Mouse (Mus musculus): ENCODE results near the gene Zdhhc18. TPM values are rescaled to one million over a fixed set of nuclear protein-coding genes. Genes with fewer than 3 reads are reported as not detected.

Gene Zdhhc18
- polyA plus RNA-seq, 1 experiment from 2014 or later = 9.9 TPM

DNA sequence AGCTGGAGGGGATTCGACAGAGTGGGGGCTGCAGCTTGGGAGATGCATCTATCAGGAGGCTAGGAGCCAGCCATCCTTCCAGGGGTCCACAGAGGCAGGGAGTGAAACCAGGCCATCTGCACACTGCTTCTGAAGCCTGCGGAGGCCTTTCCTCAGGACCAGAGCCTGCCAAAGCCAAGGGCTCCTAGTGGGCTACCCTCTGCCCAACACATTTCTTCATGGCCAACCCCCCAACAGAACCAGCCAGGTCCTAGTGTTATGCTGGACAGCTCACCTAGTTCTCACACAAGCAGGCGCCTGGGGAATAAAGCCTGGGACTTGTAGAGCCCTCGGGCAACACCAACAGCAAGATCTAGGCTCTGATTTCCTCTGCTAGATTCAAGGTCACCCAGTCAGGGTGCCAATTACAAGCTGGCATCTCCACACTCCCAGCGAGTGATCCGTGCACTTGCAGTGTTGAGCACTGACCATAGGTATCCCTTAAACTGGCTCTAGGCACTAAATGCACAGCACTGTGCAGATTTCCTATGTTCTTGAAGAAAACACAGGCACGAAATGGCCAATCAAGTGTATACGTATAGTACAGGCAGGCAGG lies 19.5 kb downstream of the Zdhhc18 start:
- no peak overlapping the region for H3K9ac ChIP-seq
- 0 out of 2 replicates have a peak, but pooled peaks cover 2% of the 10 kb centered on the region for H3K4me1 ChIP-seq (ENCODE audit: insufficient read depth)
- no peak overlapping the region for H3K27ac ChIP-seq (ENCODE audit: low read depth)
- no peak overlapping the region for H3K4me2 ChIP-seq
- no peak overlapping the region for H3K4me3 ChIP-seq (ENCODE audit: low read depth, low read length)
- no peak for ATAC-seq (ENCODE audit: insufficient read depth)
- TF ChIP-seq CTCF (IDR thresholded peaks at IDR 0.05; ENCODE audit: low read depth) = no peak
- peaks cover 14% of the 10 kb centered on the region for H3K36me3 ChIP-seq (ENCODE audit: insufficient read depth)
- 88% methylated on average over 8 of the region's 8 CpGs for WGBS
- no peak for DNase-seq
- H3K27me3 ChIP-seq (ENCODE audit: insufficient read depth, low read length) = no peaks in the 10 kb centered on the region
- no peaks in the 10 kb centered on the region for H3K9me3 ChIP-seq (ENCODE audit: low read depth, low read length)

GRCm38 (mm10) chr4:133629191-133629590 lies 20.8 kb downstream of the Zdhhc18 start:
- ATAC-seq (ENCODE audit: insufficient read depth) (no peak), DNase-seq (no peak)
- no peaks in the 10 kb centered on the region for H3K27me3 ChIP-seq (ENCODE audit: insufficient read depth, low read length)
- 80% methylated on average over 7 of the region's 7 CpGs for WGBS
- TF ChIP-seq CTCF (IDR thresholded peaks at IDR 0.05; ENCODE audit: low read depth) = no peak
- H3K9me3 ChIP-seq (ENCODE audit: low read depth, low read length) = no peaks in the 10 kb centered on the region
- H3K4me3 ChIP-seq (ENCODE audit: low read depth, low read length) = no peak overlapping the region
- H3K9ac ChIP-seq = no peak overlapping the region
- peaks cover 24% of the 10 kb centered on the region for H3K36me3 ChIP-seq (ENCODE audit: insufficient read depth)
- H3K4me1 ChIP-seq (ENCODE audit: insufficient read depth) = 0 out of 2 replicates have a peak, but pooled peaks cover 2% of the 10 kb centered on the region
- H3K4me2 ChIP-seq = no peak overlapping the region
- H3K27ac ChIP-seq (ENCODE audit: low read depth) = no peak overlapping the region

- no peak overlapping the region for H3K4me2 ChIP-seq
- DNase-seq = no peak
- H3K9me3 ChIP-seq (ENCODE audit: low read depth, low read length) = no peaks in the 10 kb centered on the region
- H3K4me3 ChIP-seq (ENCODE audit: low read depth, low read length) = no peak overlapping the region
- no peaks in the 10 kb centered on the region for H3K27me3 ChIP-seq (ENCODE audit: insufficient read depth, low read length)
- H3K4me1 ChIP-seq (ENCODE audit: insufficient read depth) = 0 out of 2 replicates have a peak, but pooled peaks cover 2% of the 10 kb centered on the region
- peaks cover 29% of the 10 kb centered on the region for H3K36me3 ChIP-seq (ENCODE audit: insufficient read depth)
- WGBS = 75% methylated on average over 2 of the region's 2 CpGs
- no peak overlapping the region for H3K27ac ChIP-seq (ENCODE audit: low read depth)
- TF ChIP-seq CTCF (IDR thresholded peaks at IDR 0.05; ENCODE audit: low read depth) = no peak
- ATAC-seq (ENCODE audit: insufficient read depth) = no peak
- no peak overlapping the region for H3K9ac ChIP-seq
Observed at GRCm38 (mm10) chr4:133628517-133628916, 21.4 kb downstream of the Zdhhc18 start.

GRCm38 (mm10) chr4:133627039-133627438 lies 22.9 kb downstream of the Zdhhc18 start:
- peaks cover 29% of the 10 kb centered on the region for H3K36me3 ChIP-seq (ENCODE audit: insufficient read depth)
- no peak overlapping the region for H3K4me3 ChIP-seq (ENCODE audit: low read depth, low read length)
- H3K9ac ChIP-seq = no peak overlapping the region
- no peak overlapping the region for H3K4me2 ChIP-seq
- no peak overlapping the region for H3K27ac ChIP-seq (ENCODE audit: low read depth)
- H3K27me3 ChIP-seq (ENCODE audit: insufficient read depth, low read length) = no peaks in the 10 kb centered on the region
- ATAC-seq (ENCODE audit: insufficient read depth) (no peak), DNase-seq (no peak)
- no peak for TF ChIP-seq CTCF (IDR thresholded peaks at IDR 0.05; ENCODE audit: low read depth)
- 0 out of 2 replicates have a peak, but pooled peaks cover 2% of the 10 kb centered on the region for H3K4me1 ChIP-seq (ENCODE audit: insufficient read depth)
- WGBS = 91% methylated on average over 14 of the region's 14 CpGs
- H3K9me3 ChIP-seq (ENCODE audit: low read depth, low read length) = no peaks in the 10 kb centered on the region

GRCm38 (mm10) chr4:133626621-133627020 lies 23.3 kb downstream of the Zdhhc18 start:
- no peaks in the 10 kb centered on the region for H3K27me3 ChIP-seq (ENCODE audit: insufficient read depth, low read length)
- peak overlapping the region; percentile 80; the same call in 1 of the 2 replicates for H3K27ac ChIP-seq (ENCODE audit: low read depth)
- 87% methylated on average over 9 of the region's 9 CpGs for WGBS
- H3K9ac ChIP-seq = no peak overlapping the region
- H3K36me3 ChIP-seq (ENCODE audit: insufficient read depth) = peaks cover 29% of the 10 kb centered on the region
- DNase-seq (no peak), ATAC-seq (ENCODE audit: insufficient read depth) (no peak)
- no peak overlapping the region for H3K4me2 ChIP-seq
- H3K9me3 ChIP-seq (ENCODE audit: low read depth, low read length) = no peaks in the 10 kb centered on the region
- TF ChIP-seq CTCF (IDR thresholded peaks at IDR 0.05; ENCODE audit: low read depth) = no peak
- H3K4me1 ChIP-seq (ENCODE audit: insufficient read depth) = 0 out of 2 replicates have a peak, but pooled peaks cover 2% of the 10 kb centered on the region
- no peak overlapping the region for H3K4me3 ChIP-seq (ENCODE audit: low read depth, low read length)

DNA sequence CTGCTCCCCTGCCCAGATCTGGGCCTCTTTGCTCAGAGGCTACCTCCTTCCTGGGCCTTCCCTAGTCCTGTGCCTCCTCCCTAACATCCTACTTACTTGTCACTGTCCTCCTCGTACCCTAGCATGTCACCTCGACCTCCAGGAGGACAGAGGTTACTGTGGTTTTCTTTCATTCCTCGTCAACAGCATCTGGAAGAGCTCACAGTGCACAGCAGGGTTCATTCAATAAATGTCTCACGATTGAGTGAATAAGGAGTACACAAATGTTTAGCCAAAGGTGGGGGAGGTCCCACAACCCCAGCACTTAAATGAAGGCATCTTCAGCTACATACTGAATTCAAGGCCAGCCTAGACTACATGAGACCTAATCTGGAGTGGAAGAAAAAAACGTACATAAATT lies 23.7 kb downstream of the Zdhhc18 start:
- WGBS = 49% methylated on average over 5 of the region's 5 CpGs
- Histone ChIP-seq H3K4me3 (ENCODE audit: low read depth, low read length) (no peak overlapping the region), H3K9ac (no peak overlapping the region), H3K9me3 (ENCODE audit: low read depth, low read length) (no peaks in the 10 kb centered on the region), H3K27ac (ENCODE audit: low read depth) (peak overlapping the region; percentile 80; the same call in 1 of the 2 replicates), H3K4me1 (ENCODE audit: insufficient read depth) (0 out of 2 replicates have a peak, but pooled peaks cover 2% of the 10 kb centered on the region), H3K36me3 (ENCODE audit: insufficient read depth) (peaks cover 29% of the 10 kb centered on the region), H3K27me3 (ENCODE audit: insufficient read depth, low read length) (no peaks in the 10 kb centered on the region), H3K4me2 (no peak overlapping the region)
- ATAC-seq (ENCODE audit: insufficient read depth) (no peak), DNase-seq (no peak)
- no peak for TF ChIP-seq CTCF (IDR thresholded peaks at IDR 0.05; ENCODE audit: low read depth)

- peak; percentile 64 for DNase-seq
- H3K4me1 ChIP-seq (ENCODE audit: insufficient read depth) = 0 out of 2 replicates have a peak, but pooled peaks cover 2% of the 10 kb centered on the region
- peaks cover 29% of the 10 kb centered on the region for H3K36me3 ChIP-seq (ENCODE audit: insufficient read depth)
- H3K9me3 ChIP-seq (ENCODE audit: low read depth, low read length) = no peaks in the 10 kb centered on the region
- H3K9ac ChIP-seq = no peak overlapping the region
- 62% methylated on average over 11 of the region's 11 CpGs for WGBS
- TF ChIP-seq CTCF (IDR thresholded peaks at IDR 0.05; ENCODE audit: low read depth) = no peak
- no peak overlapping the region for H3K4me2 ChIP-seq
- peak; percentile 54; the same call in 1 of the 2 replicates for ATAC-seq (ENCODE audit: insufficient read depth)
- H3K27ac ChIP-seq (ENCODE audit: low read depth) = peak overlapping the region; percentile 80; the same call in 1 of the 2 replicates
- H3K4me3 ChIP-seq (ENCODE audit: low read depth, low read length) = no peak overlapping the region
- H3K27me3 ChIP-seq (ENCODE audit: insufficient read depth, low read length) = no peaks in the 10 kb centered on the region
Observed at GRCm38 (mm10) chr4:133625621-133626071, 24.3 kb downstream of the Zdhhc18 start.
